Mouse (Mus musculus) bone marrow, adult 2 months (tissue): Measurements from ENCODE around the gene Adcy9.

ENCODE experiments used
- CTCF ChIP-seq: fragments of 200-500 bp; IDR thresholded peaks from 2 replicates; pipeline ENCODE4 v1.5.1; 2011; ENCODE audit warnings: low read length, control low read depth; ENCODE audit not compliant: control insufficient read depth, insufficient read depth
- POLR2A ChIP-seq: fragments of 200-500 bp; IDR thresholded peaks from 2 replicates; pipeline ENCODE4 v1.6.1; 2011; ENCODE audit warnings: low read depth, mild to moderate bottlenecking, control low read depth, low read length, borderline replicate concordance; ENCODE audit not compliant: control insufficient read depth

DNA sequence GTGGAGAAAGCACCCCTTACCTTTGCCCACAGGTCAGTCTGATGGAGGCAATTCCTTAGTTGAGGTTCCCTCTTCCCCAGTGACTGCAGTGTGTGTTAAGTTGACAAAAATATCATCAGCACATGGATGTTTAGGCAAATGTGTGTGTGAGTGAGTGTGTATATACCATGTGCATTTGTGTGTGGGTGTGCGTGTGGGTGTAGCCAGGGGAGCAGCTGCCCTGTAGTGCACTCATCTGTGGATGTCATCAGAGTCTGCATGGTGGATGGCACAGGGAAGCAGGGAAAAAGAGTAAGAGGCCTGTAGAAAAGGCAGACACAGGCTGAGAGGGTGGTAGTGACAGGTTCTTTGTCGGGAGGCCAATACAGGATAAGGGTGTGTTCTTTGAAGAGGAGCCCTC, 94.5 kb downstream of the Adcy9 start:
- TF ChIP-seq POLR2A (no peak), CTCF (no peak)
